Mouse (Mus musculus): ENCODE data around the gene Taf15.
A peak's percentile ranks its signal among the peaks of the same experiment; 100 is the strongest.

The Taf15 gene

GRCm38 (mm10) chr11:83457257-83457656 is 15.6 kb upstream of the Taf15 start:
- no peak for DNase-seq (ENCODE audit: low read depth)

GRCm38 (mm10) chr11:83457912-83458601 is 14.8 kb upstream of the Taf15 start:
- DNase-seq (ENCODE audit: low read depth) = peak; percentile 93

GRCm38 (mm10) chr11:83461462-83462027 is 11.3 kb upstream of the Taf15 start:
- no peak for DNase-seq (ENCODE audit: low read depth)

GRCm38 (mm10) chr11:83462711-83463244 is 10.1 kb upstream of the Taf15 start, which contains the start of gene Mmp28:
Gene Mmp28, minus strand, starts transcription at chr11:83463071.
- no peak for DNase-seq (ENCODE audit: low read depth)

GRCm38 (mm10) chr11:83465976-83466375 is 6.9 kb upstream of the Taf15 start:
- peak; percentile 58 for DNase-seq (ENCODE audit: low read depth)

GRCm38 (mm10) chr11:83467120-83467652 is 5.7 kb upstream of the Taf15 start:
- DNase-seq (ENCODE audit: low read depth) = peak; percentile 41

- DNase-seq (ENCODE audit: low read depth) = no peak
Measured at GRCm38 (mm10) chr11:83468765-83469164, 4.1 kb upstream of the Taf15 start.

GRCm38 (mm10) chr11:83471766-83472165 is 1.1 kb upstream of the Taf15 start:
- no peak for DNase-seq (ENCODE audit: low read depth)

GRCm38 (mm10) chr11:83473235-83474016 is 540 bp downstream of the Taf15 start:
- no peak for DNase-seq (ENCODE audit: low read depth)

GRCm38 (mm10) chr11:83491488-83491887 is 18.6 kb downstream of the Taf15 start:
- no peak for DNase-seq (ENCODE audit: low read depth)

GRCm38 (mm10) chr11:83495571-83495970 is 22.7 kb downstream of the Taf15 start:
- DNase-seq (ENCODE audit: low read depth) = no peak

GRCm38 (mm10) chr11:83504308-83504707 is 31.4 kb downstream of the Taf15 start:
- no peak for DNase-seq (ENCODE audit: low read depth)

- no peak for DNase-seq (ENCODE audit: low read depth)
Measured at GRCm38 (mm10) chr11:83509521-83509920, 36.6 kb downstream of the Taf15 start.

GRCm38 (mm10) chr11:83517153-83517552 is 44.3 kb downstream of the Taf15 start:
- DNase-seq (ENCODE audit: low read depth) = no peak

GRCm38 (mm10) chr11:83518371-83518770 is 45.5 kb downstream of the Taf15 start:
- no peak for DNase-seq (ENCODE audit: low read depth)

- no peak for DNase-seq (ENCODE audit: low read depth)
Measured at GRCm38 (mm10) chr11:83522075-83522474, 49.2 kb downstream of the Taf15 start, which contains the start of gene Heatr9. Gene Heatr9, minus strand, starts transcription at chr11:83522175.

GRCm38 (mm10) chr11:83529024-83529423 is 56.1 kb downstream of the Taf15 start:
- no peak for DNase-seq (ENCODE audit: low read depth)

GRCm38 (mm10) chr11:83530360-83530759 is 57.5 kb downstream of the Taf15 start, which contains the start of gene Ccl5:
Gene Ccl5, minus strand, starts transcription at chr11:83530518.
- no peak for DNase-seq (ENCODE audit: low read depth)

- DNase-seq (ENCODE audit: low read depth) = no peak
Measured at GRCm38 (mm10) chr11:83533192-83533591, 60.3 kb downstream of the Taf15 start.

GRCm38 (mm10) chr11:83534143-83534542 is 61.3 kb downstream of the Taf15 start:
- DNase-seq (ENCODE audit: low read depth) = no peak

- peak; percentile 94 for DNase-seq (ENCODE audit: low read depth)
Measured at GRCm38 (mm10) chr11:83534609-83535423, 61.9 kb downstream of the Taf15 start.

All from fibroblast of lung, adult 2 months (primary cell).